Mouse (Mus musculus): Measurements from ENCODE around the gene Adcy1. TPM values are rescaled to one million over a fixed set of nuclear protein-coding genes. Genes with fewer than 3 reads are reported as not detected.

Gene Adcy1
- total RNA-seq (2023), result not detected in 2 replicates

GRCm38 (mm10) chr11:7063001-7063584 lies at the start of gene Adcy1:
TSS of gene Adcy1 (plus strand) at chr11:7063489.

GRCm38 (mm10) chr11:7188469-7188868 lies 125.2 kb downstream of the Adcy1 start, which contains the start of gene Gm11985:
TSS of gene Gm11985 (minus strand) at chr11:7188569.

GRCm38 (mm10) chr11:7197491-7197941 lies 134.2 kb downstream of the Adcy1 start, which contains the start of gene Igfbp1:
TSS of gene Igfbp1 (plus strand) at chr11:7197782.

GRCm38 (mm10) chr11:7213501-7214341 lies 150.4 kb downstream of the Adcy1 start, which contains the start of gene Igfbp3:
TSS of gene Igfbp3 (minus strand) at chr11:7213923.

Other genes with a start within 250 kb of the Adcy1 start
- gene Gm11983, start 225.8 kb upstream of the Adcy1 start, total RNA-seq (2023), result not detected in 2 replicates
- not detected in 2 replicates for gene Gm11985, start 125.1 kb downstream of the Adcy1 start, total RNA-seq (2023)
- not detected in 2 replicates for gene Igfbp1, start 134.3 kb downstream of the Adcy1 start, total RNA-seq (2023)
- not detected in 2 replicates for gene Igfbp3, start 150.4 kb downstream of the Adcy1 start, total RNA-seq (2023)